Mouse (Mus musculus) megakaryocyte-erythroid progenitor cell, adult 5-6 weeks (primary cell): Measurements from ENCODE around the gene Syt9. TPM values are rescaled to one million over a fixed set of nuclear protein-coding genes. Genes with fewer than 3 reads are reported as not detected.
"Not testable (repeated sequence)": the region's sequence is repeated elsewhere in the genome, so short reads cannot be mapped to it uniquely, and the experiment has no call there.

Experiments used
- ATAC-seq: replicated peaks from 2 replicates; pipeline ENCODE4 v1.8.0; 2016; ENCODE audit warnings: mild to moderate bottlenecking, inconsistent platforms; ENCODE audit not compliant: severe bottlenecking, poor library complexity, low FRiP score, low TSS enrichment
- total RNA-seq, 2 experiments: library from RNA; stranded (forward) in 1 of 2; stranded (reverse) in 1 of 2; fragments of 200-1000, 215-1000 nt in 1 of 2; fragments of >200 nt in 1 of 2; fragmentation: Nextera tagmentation in 1 of 2; gene quantifications; 2 replicates each; pipeline ENCODE4 v1.2.3; 2014 to 2017

The Syt9 gene
- total RNA-seq, 2 experiments from 2014 or later, result not detected

GRCm38 (mm10) chr7:107455118-107455521, 84.6 kb downstream of the Syt9 start:
- ATAC-seq, result no peak

GRCm38 (mm10) chr7:107461167-107461566, 90.6 kb downstream of the Syt9 start:
- ATAC-seq, result no peak

GRCm38 (mm10) chr7:107461699-107462440, 91.3 kb downstream of the Syt9 start:
- ATAC-seq, result no peak

GRCm38 (mm10) chr7:107462962-107463361, 92.4 kb downstream of the Syt9 start:
- ATAC-seq, result no peak

- ATAC-seq, result no peak
Observed at GRCm38 (mm10) chr7:107465081-107465480, 94.6 kb downstream of the Syt9 start.

- no peak for ATAC-seq
Observed at GRCm38 (mm10) chr7:107478979-107479965, 108.7 kb downstream of the Syt9 start.

GRCm38 (mm10) chr7:107485709-107486108, 115.2 kb downstream of the Syt9 start:
- not testable (repeated sequence) for ATAC-seq

GRCm38 (mm10) chr7:107495428-107495827, 124.9 kb downstream of the Syt9 start:
- ATAC-seq, result no peak

- no peak for ATAC-seq
Observed at GRCm38 (mm10) chr7:107496923-107497322, 126.4 kb downstream of the Syt9 start.

- ATAC-seq, result no peak
Observed at GRCm38 (mm10) chr7:107500641-107501040, 130.1 kb downstream of the Syt9 start.

- no peak for ATAC-seq
Observed at GRCm38 (mm10) chr7:107504761-107505712, 134.5 kb downstream of the Syt9 start.

- ATAC-seq, result no peak
Observed at GRCm38 (mm10) chr7:107507920-107508319, 137.4 kb downstream of the Syt9 start.

GRCm38 (mm10) chr7:107509740-107510139, 139.2 kb downstream of the Syt9 start:
- no peak for ATAC-seq

GRCm38 (mm10) chr7:107516704-107517410, 146.3 kb downstream of the Syt9 start:
- no peak for ATAC-seq

GRCm38 (mm10) chr7:107519256-107520025, 148.9 kb downstream of the Syt9 start:
- no peak for ATAC-seq

GRCm38 (mm10) chr7:107521411-107521810, 150.9 kb downstream of the Syt9 start:
- ATAC-seq, result no peak

GRCm38 (mm10) chr7:107526299-107526698, 155.8 kb downstream of the Syt9 start:
- ATAC-seq, result peak; percentile 86
